ENCODE assay signal across 26 mouse cellular contexts in the genomic region with DNA sequence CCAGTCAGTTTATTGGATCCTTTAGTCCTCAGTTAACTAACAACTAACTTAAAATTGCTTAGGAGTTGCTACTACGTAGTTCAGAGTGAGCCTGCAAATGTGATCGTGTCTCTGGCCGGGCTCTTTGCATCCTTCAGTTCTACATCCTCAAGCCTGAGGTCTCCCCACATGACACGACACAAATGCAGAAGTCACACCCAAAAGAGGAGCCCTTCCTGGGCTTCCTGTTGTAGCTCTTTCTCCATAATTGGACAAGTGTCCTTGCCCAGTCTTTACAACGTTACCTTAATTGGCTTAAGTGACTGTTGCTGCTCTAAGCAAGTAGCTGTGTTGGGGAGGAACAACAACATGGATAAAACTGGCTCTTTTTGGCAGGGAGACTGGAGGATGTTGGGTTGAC. TPM values are rescaled to one million over a fixed set of nuclear protein-coding genes. Genes with fewer than 3 reads are reported as not detected.
DNase-seq lines count a peak whose midpoint lies in the region; ATAC-seq and TF ChIP-seq lines count a peak whose summit lies in the region.
"Had no signal": no experiment of that assay in that cellular context is flagged by ENCODE, and none has a peak within 500 bp of the region (broad histone marks: within the 10 kb centered on the region; RNA-seq: fewer than 3 reads in every experiment).

No protein-coding gene starts in this region.

- WGBS in bone marrow, adult 2 months, result 34% methylated on average over 5 of the region's 5 CpGs
- WGBS in liver, embryonic 15.5 days (ENCODE audit: insufficient replicate concordance), result 44% methylated on average over 5 of the region's 5 CpGs
- WGBS in hindbrain, embryonic 16.5 days, result 91% methylated on average over 5 of the region's 5 CpGs

- no peaks in the 10 kb centered on the region for H3K9me3 ChIP-seq in liver, embryonic 15.5 days (replicated peaks)
- H3K9me3 ChIP-seq in hindbrain, embryonic 16.5 days (ENCODE audit: control insufficient read depth, low read length), result no peaks in the 10 kb centered on the region
- H3K9me3 ChIP-seq: embryonic facial prominence, embryonic 15.5 days; forebrain, embryonic 10.5 days; heart, embryonic 15.5 days; midbrain, embryonic 10.5 days had no signal

- TF ChIP-seq POLR2A in bone marrow, adult 2 months (IDR thresholded peaks at IDR 0.05; ENCODE audit: borderline replicate concordance, control insufficient read depth, low read depth, low read length), result no peak

- no peak overlapping the region for H3K4me3 ChIP-seq in bone marrow, adult 2 months (replicated peaks; ENCODE audit: control insufficient read depth, low read depth, low read length)
- H3K4me3 ChIP-seq in liver, embryonic 15.5 days (replicated peaks), result no peak overlapping the region
- H3K4me3 ChIP-seq in hindbrain, embryonic 16.5 days (ENCODE audit: low read length), result no peak overlapping the region
- H3K4me3 ChIP-seq: embryonic facial prominence, embryonic 15.5 days; forebrain, embryonic 10.5 days; heart, embryonic 15.5 days; midbrain, embryonic 10.5 days had no signal

- H3K27ac ChIP-seq in bone marrow, adult 2 months (ENCODE audit: control insufficient read depth, insufficient read depth, low read depth, low read length, poor library complexity), result peak overlapping the region; percentile 69
- peak overlapping the region; percentile 49 for H3K27ac ChIP-seq in liver, embryonic 15.5 days (replicated peaks)
- no peak overlapping the region for H3K27ac ChIP-seq in hindbrain, embryonic 16.5 days (ENCODE audit: low read depth, low read length)
- H3K27ac ChIP-seq: embryonic facial prominence, embryonic 15.5 days; forebrain, embryonic 10.5 days; heart, embryonic 15.5 days; hindbrain, embryonic 14.5 days; midbrain, embryonic 10.5 days had no signal

- no peak for TF ChIP-seq CTCF in bone marrow, adult 2 months (IDR thresholded peaks at IDR 0.05; ENCODE audit: control insufficient read depth, insufficient read depth, low read length)

- H3K4me2 ChIP-seq in liver, embryonic 15.5 days, result peak overlapping the region; percentile 41
- H3K4me2 ChIP-seq in hindbrain, embryonic 16.5 days (ENCODE audit: low read length), result no peak overlapping the region
- H3K4me2 ChIP-seq: embryonic facial prominence, embryonic 15.5 days; heart, embryonic 15.5 days; hindbrain, embryonic 14.5 days; lung, embryonic 14.5 days had no signal

- peak; percentile 59 for ATAC-seq in erythroblast, adult 5-6 weeks (replicated peaks; ENCODE audit: low FRiP score, poor library complexity, severe bottlenecking)
- ATAC-seq in liver, embryonic 15.5 days (ENCODE audit: insufficient read depth), result peak; percentile 66
- ATAC-seq in monocyte, adult 5-6 weeks (replicated peaks; ENCODE audit: insufficient number of reproducible peaks, low FRiP score, low TSS enrichment, poor library complexity, severe bottlenecking), result peak; percentile 81
- no peak for ATAC-seq in hindbrain, embryonic 16.5 days
- no peak for ATAC-seq in CD4-positive, CD25-positive, alpha-beta regulatory T cell, adult 4 months
- ATAC-seq: forebrain, embryonic 16.5 days; midbrain, embryonic 16.5 days had no signal

- peaks cover 15% of the 10 kb centered on the region for H3K36me3 ChIP-seq in liver, embryonic 15.5 days (replicated peaks)
- H3K36me3 ChIP-seq in hindbrain, embryonic 16.5 days (ENCODE audit: control insufficient read depth, insufficient read depth, low read length), result no peaks in the 10 kb centered on the region
- H3K36me3 ChIP-seq: heart, embryonic 15.5 days had no signal

- H3K27me3 ChIP-seq in liver, embryonic 15.5 days, result no peaks in the 10 kb centered on the region
- no peaks in the 10 kb centered on the region for H3K27me3 ChIP-seq in hindbrain, embryonic 16.5 days (replicated peaks; ENCODE audit: control insufficient read depth, insufficient read depth, low read length)
- H3K27me3 ChIP-seq: embryonic facial prominence, embryonic 15.5 days; heart, embryonic 15.5 days had no signal

- no peak overlapping the region for H3K9ac ChIP-seq in liver, embryonic 15.5 days
- H3K9ac ChIP-seq in hindbrain, embryonic 16.5 days (ENCODE audit: low read depth, low read length), result no peak overlapping the region
- H3K9ac ChIP-seq: embryonic facial prominence, embryonic 15.5 days; heart, embryonic 15.5 days; hindbrain, embryonic 14.5 days; lung, embryonic 14.5 days had no signal

- H3K4me1 ChIP-seq in bone marrow, adult 2 months (ENCODE audit: control insufficient read depth, insufficient read depth, low read length), result peaks cover 4% of the 10 kb centered on the region
- peaks cover 32% of the 10 kb centered on the region for H3K4me1 ChIP-seq in liver, embryonic 15.5 days (replicated peaks)
- H3K4me1 ChIP-seq in hindbrain, embryonic 16.5 days (ENCODE audit: control insufficient read depth, insufficient read depth, low read depth, low read length), result no peaks in the 10 kb centered on the region

- DNase-seq in adrenal gland, postnatal 10 days, result no peak
- DNase-seq: cerebellum, adult 2 months; cerebellum, postnatal 25 days; gastrocnemius, postnatal 14 days; heart, postnatal 4 days; kidney, postnatal 25 days; lung, embryonic 14.5 days; thymus, postnatal 25 days had no signal

RNA-seq across cellular contexts. Expression of gene Zswim1, which starts 7.1 kb away (rescaled TPM):
- 2.1 and 3.7 TPM in 2 replicates for polyA plus RNA-seq in bone marrow, adult 2 months (2011; ENCODE audit: insufficient read depth, insufficient read length, low replicate concordance, missing spikeins)
- 1.5 and 2.1 TPM in 2 replicates for total RNA-seq in erythroblast, adult 5-6 weeks (2015; ENCODE audit: low replicate concordance)
- 0.60 and 1.1 TPM in 2 replicates for total RNA-seq in erythroblast, adult 5-6 weeks (2017; ENCODE audit: low replicate concordance)
- polyA plus RNA-seq in liver, embryonic 15.5 days (2015; fragmentation: Nextera tagmentation; extraction: Ambion mirVana), result 4.4 TPM in 2 replicates
- total RNA-seq in monocyte, adult 5-6 weeks (2017), result 0.67 to 1.8 TPM (median 1.7 TPM) in 3 replicates
- 1 to 10 TPM; 6.9 to 8.5 TPM for total RNA-seq in adrenal gland, postnatal 10 days (2021)
- polyA plus RNA-seq in hindbrain, embryonic 16.5 days (2015; fragmentation: Nextera tagmentation; extraction: Ambion mirVana), result 26.1 and 32.7 TPM in 2 replicates
- polyA plus RNA-seq in CD4-positive, CD25-positive, alpha-beta regulatory T cell, adult 4 months (2017; shearing (Covaris generic)), result 10 to 100 TPM; 20.9 to 30.5 TPM

RNA-seq across cellular contexts. Expression of gene Zswim3, which starts 10.4 kb away (rescaled TPM):
- polyA plus RNA-seq in bone marrow, adult 2 months (2011; ENCODE audit: insufficient read depth, insufficient read length, low replicate concordance, missing spikeins), result 3.4 and 4.4 TPM in 2 replicates
- 0.58 and 1.9 TPM in 2 replicates for total RNA-seq in erythroblast, adult 5-6 weeks (2015; ENCODE audit: low replicate concordance)
- 2.0 and 4.5 TPM in 2 replicates for total RNA-seq in erythroblast, adult 5-6 weeks (2017; ENCODE audit: low replicate concordance)
- 4.3 and 5.5 TPM in 2 replicates for polyA plus RNA-seq in liver, embryonic 15.5 days (2015; fragmentation: Nextera tagmentation; extraction: Ambion mirVana)
- 1.2 to 5.3 TPM (median 1.9 TPM) in 3 replicates for total RNA-seq in monocyte, adult 5-6 weeks (2017)
- 1 to 10 TPM; 4.0 to 4.1 TPM for total RNA-seq in adrenal gland, postnatal 10 days (2021)
- 16.4 and 17.1 TPM in 2 replicates for polyA plus RNA-seq in hindbrain, embryonic 16.5 days (2015; fragmentation: Nextera tagmentation; extraction: Ambion mirVana)
- 1 to 10 TPM; 7.0 to 8.1 TPM for polyA plus RNA-seq in CD4-positive, CD25-positive, alpha-beta regulatory T cell, adult 4 months (2017; shearing (Covaris generic))

RNA-seq across cellular contexts. Expression of gene Acot8, which starts 10.7 kb away (rescaled TPM):
- polyA plus RNA-seq in bone marrow, adult 2 months (2011; ENCODE audit: insufficient read depth, insufficient read length, low replicate concordance, missing spikeins), result 16.5 and 36.5 TPM in 2 replicates
- 9.6 and 10.0 TPM in 2 replicates for total RNA-seq in erythroblast, adult 5-6 weeks (2015; ENCODE audit: low replicate concordance)
- total RNA-seq in erythroblast, adult 5-6 weeks (2017; ENCODE audit: low replicate concordance), result 15.8 and 20.8 TPM in 2 replicates
- 20.3 and 21.3 TPM in 2 replicates for polyA plus RNA-seq in liver, embryonic 15.5 days (2015; fragmentation: Nextera tagmentation; extraction: Ambion mirVana)
- total RNA-seq in monocyte, adult 5-6 weeks (2017), result 31.0 to 45.3 TPM (median 42.4 TPM) in 3 replicates
- 10 to 100 TPM; 28.6 to 33.9 TPM for total RNA-seq in adrenal gland, postnatal 10 days (2021)
- polyA plus RNA-seq in hindbrain, embryonic 16.5 days (2015; fragmentation: Nextera tagmentation; extraction: Ambion mirVana), result 22.2 TPM in 2 replicates
- polyA plus RNA-seq in CD4-positive, CD25-positive, alpha-beta regulatory T cell, adult 4 months (2017; shearing (Covaris generic)), result 10 to 100 TPM; 32.5 to 42.2 TPM

RNA-seq across cellular contexts. Expression of gene Spata25, which starts 13.0 kb away (rescaled TPM):
- not detected in 2 replicates for polyA plus RNA-seq in bone marrow, adult 2 months (2011; ENCODE audit: insufficient read depth, insufficient read length, low replicate concordance, missing spikeins)
- not detected in 2 replicates for total RNA-seq in erythroblast, adult 5-6 weeks (2015; ENCODE audit: low replicate concordance)
- not detected in 2 replicates for total RNA-seq in erythroblast, adult 5-6 weeks (2017; ENCODE audit: low replicate concordance)
- polyA plus RNA-seq in liver, embryonic 15.5 days (2015; fragmentation: Nextera tagmentation; extraction: Ambion mirVana), result not detected in 2 replicates
- total RNA-seq in monocyte, adult 5-6 weeks (2017), result not detected in 3 replicates
- total RNA-seq in adrenal gland, postnatal 10 days (2021), result not detected
- polyA plus RNA-seq in hindbrain, embryonic 16.5 days (2015; fragmentation: Nextera tagmentation; extraction: Ambion mirVana), result not detected in 2 replicates
- polyA plus RNA-seq in CD4-positive, CD25-positive, alpha-beta regulatory T cell, adult 4 months (2017; shearing (Covaris generic)), result not detected
- total RNA-seq: adrenal gland, adult 18-20 months; left cerebral cortex, adult 18-20 months; left cerebral cortex, postnatal 25 days had no signal
- polyA plus RNA-seq: embryonic facial prominence, embryonic 15.5 days; heart, embryonic 15.5 days; hindbrain, embryonic 14.5 days; intestine, embryonic 14.5 days; kidney, embryonic 14.5 days; lung, embryonic 14.5 days; midbrain, embryonic 10.5 days; midbrain, embryonic 16.5 days had no signal

RNA-seq across cellular contexts. Expression of gene Ctsa, which starts 17.3 kb away (rescaled TPM):
- polyA plus RNA-seq in bone marrow, adult 2 months (2011; ENCODE audit: insufficient read depth, insufficient read length, low replicate concordance, missing spikeins), result 61.0 and 109 TPM in 2 replicates
- total RNA-seq in erythroblast, adult 5-6 weeks (2015; ENCODE audit: low replicate concordance), result 26.8 and 36.1 TPM in 2 replicates
- total RNA-seq in erythroblast, adult 5-6 weeks (2017; ENCODE audit: low replicate concordance), result 33.5 and 39.9 TPM in 2 replicates
- 75.4 and 81.1 TPM in 2 replicates for polyA plus RNA-seq in liver, embryonic 15.5 days (2015; fragmentation: Nextera tagmentation; extraction: Ambion mirVana)
- total RNA-seq in monocyte, adult 5-6 weeks (2017), result 283 to 459 TPM (median 330 TPM) in 3 replicates
- total RNA-seq in adrenal gland, postnatal 10 days (2021), result 100 to 1,000 TPM; 100 to 103 TPM
- 108 and 114 TPM in 2 replicates for polyA plus RNA-seq in hindbrain, embryonic 16.5 days (2015; fragmentation: Nextera tagmentation; extraction: Ambion mirVana)
- polyA plus RNA-seq in CD4-positive, CD25-positive, alpha-beta regulatory T cell, adult 4 months (2017; shearing (Covaris generic)), result 100 to 1,000 TPM; 211 to 247 TPM

Comparison
In these comparisons a context has a peak if more than half of its experiments do, and no peak if none do; other contexts are left out.
1. ATAC-seq: peak in erythroblast, adult 5-6 weeks (single experiment), liver, embryonic 15.5 days (single experiment) and monocyte, adult 5-6 weeks (single experiment); none in hindbrain, embryonic 16.5 days (single experiment) and CD4-positive, CD25-positive, alpha-beta regulatory T cell, adult 4 months (single experiment).